Mouse (Mus musculus) limb, embryonic 14.5 days (tissue): ENCODE measurements around the gene Gm20671. TPM values are rescaled to one million over a fixed set of nuclear protein-coding genes. Genes with fewer than 3 reads are reported as not detected.
"Not testable (repeated sequence)": the region's sequence is repeated elsewhere in the genome, so short reads cannot be mapped to it uniquely, and the experiment has no call there.

Experiments used
- ATAC-seq: fragments of 200-750 bp; cut with Nextera tagmentation; 2 replicates; pipeline ENCODE4 v1.8.0; 2017; ENCODE audit warnings: low read depth, moderate number of reproducible peaks, moderate TSS enrichment; ENCODE audit not compliant: low FRiP score
- DNase-seq: peaks from one replicate; pipeline ENCODE4 v3.0.0-alpha.2; 2015; ENCODE audit warnings: low spot score
- H3K27ac ChIP-seq: fragments of 300-500 bp; sonication (generic); replicated peaks from 2 replicates; pipeline ENCODE4 v1.5.1; 2014; ENCODE audit warnings: low read depth, mild to moderate bottlenecking, low read length, moderate library complexity, mixed read lengths
- H3K27me3 ChIP-seq: fragments of 300-500 bp; sonication (generic); 2 replicates; pipeline ENCODE4 v1.6.1; 2014; ENCODE audit warnings: low read length, mixed read lengths; ENCODE audit not compliant: control insufficient read depth, insufficient read depth
- H3K36me3 ChIP-seq: fragments of 300-500 bp; sonication (generic); 2 replicates; pipeline ENCODE4 v1.6.1; 2014; ENCODE audit warnings: mild to moderate bottlenecking, low read length, moderate library complexity, mixed read lengths; ENCODE audit not compliant: control insufficient read depth, insufficient read depth
- H3K4me1 ChIP-seq: fragments of 300-500 bp; sonication (generic); 2 replicates; pipeline ENCODE4 v1.6.1; 2014; ENCODE audit warnings: antibody characterized with exemption, low read length, mixed read lengths; ENCODE audit not compliant: control insufficient read depth, insufficient read depth
- H3K4me2 ChIP-seq: fragments of 300-500 bp; sonication (generic); replicated peaks from 2 replicates; pipeline ENCODE4 v1.6.1; 2014; ENCODE audit warnings: low read depth, mild to moderate bottlenecking, low read length, moderate library complexity; ENCODE audit not compliant: severe bottlenecking
- H3K4me3 ChIP-seq: fragments of 300-500 bp; sonication (generic); replicated peaks from 2 replicates; pipeline ENCODE4 v1.5.1; 2014; ENCODE audit warnings: low read length
- H3K9ac ChIP-seq: fragments of 300-500 bp; sonication (generic); 2 replicates; pipeline ENCODE4 v1.6.1; 2014; ENCODE audit warnings: mild to moderate bottlenecking, low read depth, low read length, moderate library complexity; ENCODE audit not compliant: severe bottlenecking
- H3K9me3 ChIP-seq: fragments of 300-500 bp; sonication (generic); 2 replicates; pipeline ENCODE4 v1.6.1; 2016; ENCODE audit warnings: low read length; ENCODE audit not compliant: control insufficient read depth
- POLR2A ChIP-seq: fragments of 200-500 bp; IDR thresholded peaks from 2 replicates; pipeline ENCODE4 v1.8.0; 2012; ENCODE audit warnings: inconsistent platforms, mild to moderate bottlenecking, moderate library complexity, borderline replicate concordance; ENCODE audit not compliant: insufficient read depth, insufficient read length; ENCODE audit errors: extremely low read depth
- WGBS: fragments of 180-500 bp; shearing (Covaris S2); extraction: QIAGEN DNeasy Blood & Tissue Kit; methylation state at CpG from one replicate; pipeline ENCODE4 v1.1.7; 2014; 5-methylcytosine and 5-hydroxymethylcytosine counted together
- polyA plus RNA-seq, 2 experiments: library from polyadenylated mRNA; depleted of rRNA in 1 of 2; stranded (reverse) in 1 of 2; unstranded in 1 of 2; fragments of >200 nt; fragmentation: Nextera tagmentation in 1 of 2; extraction: Ambion mirVana in 1 of 2; gene quantifications; 2 replicates each; pipeline versions ENCODE4 v1.2.1 to v1.2.3; 2012 to 2014

Gm20671 gene
- polyA plus RNA-seq, 2 experiments, result 1.9 TPM; not detected in 1

GRCm38 (mm10) chr5:32861082-32861481, 34.2 kb upstream of the Gm20671 start:
- ATAC-seq (no peak), DNase-seq (no peak)
- Histone ChIP-seq H3K4me2 (no peak overlapping the region), H3K36me3 (peaks cover 3% of the 10 kb centered on the region; the same call in 1 of the 2 replicates), H3K4me3 (no peak overlapping the region), H3K9ac (no peak overlapping the region), H3K27ac (no peak overlapping the region), H3K9me3 (no peaks in the 10 kb centered on the region), H3K4me1 (peaks cover 7% of the 10 kb centered on the region), H3K27me3 (no peaks in the 10 kb centered on the region)
- WGBS, result 82% methylated on average over 1 of the region's 1 CpGs
- TF ChIP-seq POLR2A, result no peak

- H3K36me3 ChIP-seq, result no peaks in the 10 kb centered on the region
- H3K9ac ChIP-seq, result peak overlapping the region; percentile 48
- peak overlapping the region; percentile 61 for H3K4me2 ChIP-seq
- H3K9me3 ChIP-seq, result no peaks in the 10 kb centered on the region
- TF ChIP-seq POLR2A, result no peak
- ATAC-seq (peak; percentile 39), DNase-seq (peak; percentile 73)
- H3K27ac ChIP-seq, result peak overlapping the region; percentile 15; the same call in 1 of the 2 replicates
- 2% methylated on average over 6 of the region's 6 CpGs for WGBS
- H3K27me3 ChIP-seq, result no peaks in the 10 kb centered on the region
- H3K4me3 ChIP-seq, result peak overlapping the region; percentile 43
- no peaks in the 10 kb centered on the region for H3K4me1 ChIP-seq
Measured at GRCm38 (mm10) chr5:32857781-32858220, 30.9 kb upstream of the Gm20671 start.

DNA sequence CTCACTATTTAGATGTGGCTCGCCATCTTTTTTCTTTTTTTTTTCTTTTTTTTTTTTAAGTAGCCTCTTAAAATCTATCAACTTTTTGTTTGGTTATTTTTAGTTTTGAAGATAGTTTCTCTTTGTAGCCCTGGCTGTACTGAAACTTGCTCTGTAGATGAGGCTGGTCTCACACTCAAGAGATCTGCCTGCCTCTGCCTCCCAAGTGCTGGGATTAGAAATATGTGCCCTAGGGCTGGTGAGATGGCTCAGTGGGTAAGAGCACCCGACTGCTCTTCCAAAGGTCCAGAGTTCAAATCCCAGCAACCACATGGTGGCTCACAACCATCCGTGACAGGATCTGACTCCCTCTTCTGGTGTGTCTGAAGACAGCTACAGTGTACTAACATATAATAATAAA, 28.4 kb upstream of the Gm20671 start:
- H3K36me3 ChIP-seq, DNase-seq, H3K9me3 ChIP-seq, H3K9ac ChIP-seq, H3K4me2 ChIP-seq, H3K4me3 ChIP-seq, H3K27me3 ChIP-seq, H3K27ac ChIP-seq, ATAC-seq, H3K4me1 ChIP-seq: not testable (repeated sequence)
- 93% methylated on average over 2 of the region's 3 CpGs for WGBS

GRCm38 (mm10) chr5:32854818-32855217, 27.9 kb upstream of the Gm20671 start:
- Histone ChIP-seq H3K4me1 (no peaks in the 10 kb centered on the region), H3K9ac (no peak overlapping the region), H3K4me2 (peak overlapping the region; percentile 57; the same call in 1 of the 2 replicates), H3K27me3 (no peaks in the 10 kb centered on the region), H3K4me3 (no peak overlapping the region), H3K9me3 (no peaks in the 10 kb centered on the region), H3K36me3 (peaks cover 10% of the 10 kb centered on the region; the same call in 1 of the 2 replicates), H3K27ac (no peak overlapping the region)
- TF ChIP-seq POLR2A, result no peak
- no peak for ATAC-seq
- WGBS, result 88% methylated on average over 4 of the region's 4 CpGs
- DNase-seq, result no peak

DNA sequence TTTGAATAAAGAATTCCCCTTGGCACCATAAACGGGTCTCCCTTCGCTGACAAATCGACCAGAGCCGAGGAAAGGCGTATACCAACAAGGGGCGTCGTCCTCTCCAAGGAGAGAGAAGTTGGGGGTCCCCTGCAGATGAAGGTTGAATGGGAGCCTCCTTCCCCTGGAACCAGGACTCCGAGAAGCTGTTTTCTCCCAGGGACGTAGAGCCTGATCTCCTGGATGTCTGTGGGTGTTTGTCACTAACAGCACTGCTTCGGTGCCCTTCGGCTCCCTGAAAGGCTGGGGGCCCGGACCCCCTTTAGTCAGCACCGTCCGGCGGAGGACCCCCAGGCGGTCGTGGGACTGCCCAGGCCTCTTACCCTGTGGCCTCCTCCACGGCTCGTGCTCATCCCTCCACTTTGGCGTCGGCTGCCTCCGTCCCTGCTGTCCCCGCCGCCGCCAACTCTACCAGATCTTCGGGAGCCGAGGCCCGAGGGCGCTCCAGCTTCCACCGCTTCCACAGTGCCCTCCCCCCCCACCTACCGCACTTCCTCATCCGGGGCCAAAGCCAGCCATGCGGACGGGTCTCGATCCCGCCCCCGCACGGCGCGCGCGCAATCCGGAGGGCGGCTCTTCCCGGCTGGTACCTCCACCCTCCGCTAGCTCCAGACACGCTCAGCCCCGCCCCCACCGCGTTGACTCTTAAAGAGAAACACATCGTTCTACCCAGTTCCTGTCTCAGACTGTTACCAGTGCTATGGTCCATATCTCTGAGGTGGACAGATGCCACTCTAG, 27.0 kb upstream of the Gm20671 start, which contains the start of gene Prr14l:
Gene Prr14l (minus strand): TSS at position 526 of the 777 bp plus-strand sequence.
- peak; percentile 65; the same call in 1 of the 2 replicates for TF ChIP-seq POLR2A
- Histone ChIP-seq H3K4me1 (no peaks in the 10 kb centered on the region), H3K36me3 (peaks cover 12% of the 10 kb centered on the region; the same call in 1 of the 2 replicates), H3K9me3 (no peaks in the 10 kb centered on the region), H3K27me3 (no peaks in the 10 kb centered on the region), H3K9ac (peak within 1 kb of the TSS; percentile 92), H3K4me2 (peak within 1 kb of the TSS; percentile 57), H3K27ac (peak within 1 kb of the TSS; percentile 71), H3K4me3 (peak within 1 kb of the TSS; percentile 95)
- peak; percentile 93 for DNase-seq
- ATAC-seq, result peak; percentile 97
- WGBS, result under 1% methylated on average over 45 of the region's 51 CpGs
